Mouse (Mus musculus) spleen, adult 2 months (tissue): ENCODE data around the gene Pkd2l1.

Source experiments
- CTCF ChIP-seq: fragments of 200-500 bp; IDR thresholded peaks from 2 replicates; pipeline ENCODE4 v1.5.1; 2011; ENCODE audit warnings: mild to moderate bottlenecking, inconsistent platforms; ENCODE audit not compliant: insufficient read depth, insufficient read length, insufficient replicate concordance; ENCODE audit errors: extremely low read depth
- POLR2A ChIP-seq: fragments of 200-500 bp; IDR thresholded peaks from 2 replicates; pipeline ENCODE4 v1.6.1; 2011; ENCODE audit warnings: low read depth, low read length, inconsistent platforms

- TF ChIP-seq POLR2A (no peak), CTCF (no peak)
Measured at GRCm38 (mm10) chr19:44104393-44104792, 87.8 kb downstream of the Pkd2l1 start.
